Mouse (Mus musculus) forebrain, embryonic 12.5 days (tissue): Measurements from ENCODE around the gene Rps6ka2. TPM values are rescaled to one million over a fixed set of nuclear protein-coding genes. Genes with fewer than 3 reads are reported as not detected.

ENCODE experiments used
- polyA plus RNA-seq: library from polyadenylated mRNA; unstranded; fragments of >200 nt; fragmentation: Nextera tagmentation; extraction: Ambion mirVana; gene quantifications from 2 replicates; pipeline ENCODE4 v1.2.1, GENCODE M21; 2016

Rps6ka2 gene
- polyA plus RNA-seq, 1 experiment from 2014 or later = 23.6 TPM

Other genes starting within 250 kb of the Rps6ka2 start
- 44.1 and 45.5 TPM in 2 replicates for gene Rsph3b, start 221.4 kb upstream of the Rps6ka2 start, polyA plus RNA-seq
- gene Tagap1, start 209.0 kb upstream of the Rps6ka2 start, polyA plus RNA-seq = 52.8 and 53.2 TPM in 2 replicates
- gene Rnaset2b, start 199.5 kb upstream of the Rps6ka2 start, polyA plus RNA-seq = 83.9 and 94.6 TPM in 2 replicates
- 0.17 and 0.47 TPM in 2 replicates for gene Gm49721, start 191.2 kb upstream of the Rps6ka2 start, polyA plus RNA-seq
- gene Gm1604a, start 144.5 kb upstream of the Rps6ka2 start, polyA plus RNA-seq = not detected in 2 replicates
- gene Tcp10a, start 154.5 kb downstream of the Rps6ka2 start, polyA plus RNA-seq = not detected in 2 replicates
- not detected in 2 replicates for gene Ttll2, start 182.6 kb downstream of the Rps6ka2 start, polyA plus RNA-seq
- not detected in 2 replicates for gene Gm49630, start 201.9 kb downstream of the Rps6ka2 start, polyA plus RNA-seq
- gene Unc93a2, start 215.3 kb downstream of the Rps6ka2 start, polyA plus RNA-seq = not detected in 2 replicates